Mouse (Mus musculus): Measurements from ENCODE around the gene Gm10181. TPM values are rescaled to one million over a fixed set of nuclear protein-coding genes. Genes with fewer than 3 reads are reported as not detected.

Gm10181 gene
- total and polyA plus RNA-seq, 3 experiments: not detected

DNA sequence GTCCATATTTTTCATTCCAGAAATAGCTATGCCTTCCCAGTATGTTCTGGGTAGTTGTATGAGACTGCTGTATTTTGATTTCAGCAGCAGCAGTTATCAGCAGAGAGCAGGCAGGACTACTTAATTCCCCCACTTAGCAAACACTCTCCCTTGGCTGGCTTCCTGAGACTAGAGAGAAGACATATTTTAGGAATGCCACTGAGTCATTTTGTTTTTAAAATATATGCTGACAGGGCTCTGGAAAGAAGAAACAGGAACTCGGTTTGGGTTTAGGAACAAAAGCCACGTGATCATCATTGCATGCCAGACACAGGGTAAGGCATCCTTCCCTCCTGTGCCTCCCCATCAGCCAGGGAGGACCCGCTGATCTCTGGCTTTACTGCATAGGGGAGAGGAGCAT, 13.2 kb upstream of the Gm10181 start:
- Histone ChIP-seq H3K79me2 (replicated peaks; ENCODE audit: control insufficient read depth, extremely low read depth, insufficient read depth, poor library complexity, severe bottlenecking) (no peaks in the 10 kb centered on the region), H3K27ac (ENCODE audit: insufficient read depth, low read depth) (no peak overlapping the region), H3K9me3 (replicated peaks; ENCODE audit: low read length) (no peaks in the 10 kb centered on the region), H3K4me2 (ENCODE audit: insufficient read depth, low read depth, poor library complexity, severe bottlenecking) (no peak overlapping the region), H3K4me3 (replicated peaks in 1 of 3; ENCODE audit: low read depth in 2 of 3, low read length in 2 of 3, poor library complexity in 1 of 3) (no peak overlapping the region), H3K4me1 (ENCODE audit: control insufficient read depth in 1 of 2, insufficient read depth in 2 of 2) (peaks cover 6 to 25% of the 10 kb centered on the region in 2 experiments), H3K36me3 (replicated peaks in 1 of 2; ENCODE audit: control insufficient read depth in 1 of 2, insufficient read depth in 1 of 2, low read length in 1 of 2) (no peaks in the 10 kb centered on the region), H3K27me3 (replicated peaks) (no peaks in the 10 kb centered on the region), H3K9ac (ENCODE audit: insufficient read depth, low read depth) (no peak overlapping the region)
- dilution Hi-C loops (cut with MboI; ENCODE audit: extremely low pct_ligation_motif_present, extremely low pct_unique_long_range_greater_than_20kb, low sequenced_read_pairs): no loop called here
- DNase-seq (ENCODE audit: extremely low read depth): no peak
- in situ Hi-C loops (cut with MboI; ENCODE audit: low pct_ligation_motif_present, low pct_unique_long_range_greater_than_20kb, low sequenced_read_pairs): no loop called here
- TF ChIP-seq SMC3 (IDR thresholded peaks at IDR 0.05; ENCODE audit: low read depth, low read length) (no peak), NRF1 (IDR thresholded peaks at IDR 0.05; ENCODE audit: low read depth, low read length) (no peak), MYC (IDR thresholded peaks at IDR 0.05; ENCODE audit: low read depth, low read length) (no peak), EP300 (IDR thresholded peaks at IDR 0.05; ENCODE audit: low read length) (no peak), POLR2AphosphoS2 (IDR thresholded peaks at IDR 0.05; ENCODE audit: low read depth, low read length) (no peak), NELFE (IDR thresholded peaks at IDR 0.05; ENCODE audit: low read depth, low read length) (no peak), USF1 (IDR thresholded peaks at IDR 0.05; ENCODE audit: low read depth, low read length) (no peak), ZNF384 (IDR thresholded peaks at IDR 0.05; ENCODE audit: low read depth, low read length) (no peak), MAFK (IDR thresholded peaks at IDR 0.05; ENCODE audit: insufficient replicate concordance, low read length) (no peak), UBTF (IDR thresholded peaks at IDR 0.05; ENCODE audit: low read depth, low read length) (no peak), IRF4 (IDR thresholded peaks at IDR 0.05; ENCODE audit: low read depth, low read length) (no peak), POLR2A (IDR thresholded peaks at IDR 0.05; ENCODE audit: low read depth, low read length) (no peak), MAZ (IDR thresholded peaks at IDR 0.05; ENCODE audit: low read depth, low read length) (no peak), USF2 (conservative IDR thresholded peaks at IDR 0.05; ENCODE audit: low read depth, low read length) (no peak), CHD2 (IDR thresholded peaks at IDR 0.05; ENCODE audit: low read length) (no peak), GABPA (IDR thresholded peaks at IDR 0.05; ENCODE audit: insufficient replicate concordance, low read depth, low read length) (no peak)

DNA sequence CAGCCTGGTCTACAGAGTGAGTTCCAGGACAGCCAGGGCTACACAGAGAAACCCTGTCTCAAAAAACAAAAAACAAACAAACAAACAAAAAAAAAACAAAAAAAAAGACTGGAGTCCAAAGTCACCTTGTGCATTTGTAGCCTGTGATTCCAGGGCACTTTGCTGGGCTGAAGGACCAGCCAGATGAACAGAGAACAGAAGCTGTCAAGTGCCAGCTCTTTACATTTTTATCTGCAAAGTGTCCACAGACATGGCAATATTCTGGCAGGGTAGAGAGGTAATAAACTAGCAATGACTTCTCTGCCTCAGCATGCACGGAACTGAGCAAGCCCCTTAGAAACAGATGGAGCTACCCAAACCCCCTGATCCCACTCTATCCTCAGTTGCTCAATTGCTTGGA, 12.7 kb upstream of the Gm10181 start:
- no peaks in the 10 kb centered on the region for H3K36me3 ChIP-seq (replicated peaks in 1 of 2; ENCODE audit: control insufficient read depth in 1 of 2, insufficient read depth in 1 of 2, low read length in 1 of 2)
- dilution Hi-C loops (cut with MboI; ENCODE audit: extremely low pct_ligation_motif_present, extremely low pct_unique_long_range_greater_than_20kb, low sequenced_read_pairs): no loop called here
- no peak for TF ChIP-seq KAT2A (IDR thresholded peaks at IDR 0.05; ENCODE audit: insufficient replicate concordance, low read length)
- TF ChIP-seq NRF1 (IDR thresholded peaks at IDR 0.05; ENCODE audit: low read depth, low read length): no peak
- no peak for TF ChIP-seq NELFE (IDR thresholded peaks at IDR 0.05; ENCODE audit: low read depth, low read length)
- no peak for TF ChIP-seq BHLHE40 (IDR thresholded peaks at IDR 0.05; ENCODE audit: low read depth, low read length)
- no peak for TF ChIP-seq ZKSCAN1 (IDR thresholded peaks at IDR 0.05; ENCODE audit: borderline replicate concordance, low read depth, low read length)
- no peak for DNase-seq (ENCODE audit: extremely low read depth)
- no peak overlapping the region for H3K4me3 ChIP-seq (replicated peaks in 1 of 3; ENCODE audit: low read depth in 2 of 3, low read length in 2 of 3, poor library complexity in 1 of 3)
- no peaks in the 10 kb centered on the region for H3K9me3 ChIP-seq (replicated peaks; ENCODE audit: low read length)
- H3K79me2 ChIP-seq (replicated peaks; ENCODE audit: control insufficient read depth, extremely low read depth, insufficient read depth, poor library complexity, severe bottlenecking): no peaks in the 10 kb centered on the region
- no peak overlapping the region for H3K4me2 ChIP-seq (ENCODE audit: insufficient read depth, low read depth, poor library complexity, severe bottlenecking)
- H3K27me3 ChIP-seq (replicated peaks): no peaks in the 10 kb centered on the region
- H3K4me1 ChIP-seq (ENCODE audit: control insufficient read depth in 1 of 2, insufficient read depth in 2 of 2): peaks cover 6 to 25% of the 10 kb centered on the region in 2 experiments
- no peak overlapping the region for H3K9ac ChIP-seq (ENCODE audit: insufficient read depth, low read depth)
- in situ Hi-C loops (cut with MboI; ENCODE audit: low pct_ligation_motif_present, low pct_unique_long_range_greater_than_20kb, low sequenced_read_pairs): no loop called here
- no peak overlapping the region for H3K27ac ChIP-seq (ENCODE audit: insufficient read depth, low read depth)

All from CH12.LX (cell line).